Mouse (Mus musculus) lung, postnatal 36 days (tissue): ENCODE results near the gene Tenm4.

Source experiments
- DNase-seq: peaks from one replicate; pipeline ENCODE4 v3.0.0; 2022; ENCODE audit warnings: mixed read lengths

The Tenm4 gene

DNA sequence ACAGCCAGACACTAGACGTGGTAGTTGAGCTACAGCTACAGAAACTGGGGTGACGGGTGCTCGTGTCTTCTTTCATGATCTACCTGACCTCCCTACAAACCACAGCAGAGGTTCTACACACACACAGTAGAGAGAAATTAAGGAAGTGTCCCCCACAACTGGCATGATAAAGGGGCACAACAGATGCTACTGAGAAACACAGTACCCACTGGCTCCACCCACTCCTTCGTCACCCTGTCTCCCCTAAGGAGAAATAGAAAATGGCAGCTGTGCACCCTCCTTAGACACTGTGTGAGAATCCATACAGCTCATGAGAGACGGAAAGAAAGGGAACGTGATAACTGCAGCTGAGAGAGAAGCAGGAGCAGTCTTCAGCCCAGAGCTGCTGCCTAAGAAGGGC is 708.5 kb downstream of the Tenm4 start:
- no peak for DNase-seq

DNA sequence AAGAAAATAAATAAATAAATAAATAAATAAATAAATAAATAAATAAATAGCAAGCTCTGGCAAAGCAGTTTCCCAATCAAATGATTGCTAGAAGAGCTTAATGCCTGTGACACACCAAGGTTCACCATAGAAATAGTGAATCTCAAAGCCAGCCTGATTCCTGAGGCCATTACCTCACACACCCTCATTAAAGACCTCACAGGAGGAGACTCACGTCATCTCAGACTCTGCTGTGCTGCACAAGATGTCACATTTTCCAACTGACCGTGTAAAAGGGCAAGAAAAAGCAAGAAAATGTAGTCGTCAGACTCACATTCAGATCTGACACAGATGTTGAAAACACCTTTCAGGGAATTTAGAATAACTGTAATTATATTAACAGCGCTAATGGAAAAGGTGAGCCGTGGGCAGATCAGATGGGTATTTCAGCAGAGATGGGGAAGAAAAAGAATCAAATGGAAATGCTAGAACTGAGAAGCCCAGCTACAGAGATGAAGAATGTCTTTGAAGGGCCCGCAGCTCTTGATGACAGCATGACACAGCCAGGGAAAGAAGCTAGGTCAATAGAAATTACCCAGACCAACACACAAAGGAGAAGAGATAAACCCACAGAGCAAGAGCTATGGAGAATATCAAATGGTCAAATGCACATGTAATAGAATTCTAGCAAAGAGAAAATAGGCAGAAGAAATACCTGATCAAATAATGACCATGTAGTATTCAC is 709.3 kb downstream of the Tenm4 start:
- DNase-seq: no peak

DNA sequence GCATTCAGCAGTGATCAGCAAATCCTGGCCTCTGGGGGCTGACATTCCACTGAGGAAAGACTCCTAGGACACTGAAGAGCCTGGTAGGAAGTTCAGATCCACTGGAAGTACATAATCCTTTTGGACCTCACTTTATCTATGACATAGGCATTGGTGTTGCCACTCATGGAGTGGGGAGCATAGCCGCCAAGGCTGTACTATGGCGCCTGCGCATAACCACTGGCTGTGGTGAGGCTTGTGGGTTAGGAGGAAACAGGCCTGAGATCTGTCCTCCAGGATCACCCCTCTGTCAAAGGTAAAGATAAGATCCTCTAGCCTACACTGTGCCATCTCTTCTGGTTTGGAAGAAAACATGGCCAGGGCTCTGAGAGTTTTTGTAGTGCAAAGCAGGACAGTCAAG is 712.3 kb downstream of the Tenm4 start:
- no peak for DNase-seq

DNA sequence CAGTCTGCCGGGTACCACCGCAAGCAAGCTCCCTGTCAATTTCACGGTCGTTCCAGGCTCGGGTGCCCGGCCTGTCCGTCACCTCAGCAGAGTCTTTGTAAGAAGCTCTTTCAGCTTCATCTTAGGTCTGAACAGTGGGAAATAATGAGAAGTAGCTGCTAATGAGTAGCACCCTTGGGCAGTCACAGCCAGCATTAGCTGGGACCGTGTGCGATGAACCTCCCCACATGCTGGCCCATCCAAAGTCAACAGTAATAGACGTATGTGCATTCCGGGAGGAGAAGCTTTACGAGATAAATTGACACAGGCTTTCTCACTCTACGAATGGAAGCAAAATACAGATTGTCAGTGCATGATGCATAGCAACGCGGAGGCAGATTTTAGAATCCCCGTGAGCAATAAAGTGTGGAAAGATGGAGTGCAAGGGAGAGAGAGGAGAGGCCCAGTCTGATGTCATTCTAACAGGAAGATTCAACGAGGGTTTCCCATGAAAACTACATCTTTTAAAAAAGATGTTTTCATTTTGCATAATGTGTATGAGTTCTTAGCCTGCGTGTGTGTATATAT is 716.1 kb downstream of the Tenm4 start:
- no peak for DNase-seq

DNA sequence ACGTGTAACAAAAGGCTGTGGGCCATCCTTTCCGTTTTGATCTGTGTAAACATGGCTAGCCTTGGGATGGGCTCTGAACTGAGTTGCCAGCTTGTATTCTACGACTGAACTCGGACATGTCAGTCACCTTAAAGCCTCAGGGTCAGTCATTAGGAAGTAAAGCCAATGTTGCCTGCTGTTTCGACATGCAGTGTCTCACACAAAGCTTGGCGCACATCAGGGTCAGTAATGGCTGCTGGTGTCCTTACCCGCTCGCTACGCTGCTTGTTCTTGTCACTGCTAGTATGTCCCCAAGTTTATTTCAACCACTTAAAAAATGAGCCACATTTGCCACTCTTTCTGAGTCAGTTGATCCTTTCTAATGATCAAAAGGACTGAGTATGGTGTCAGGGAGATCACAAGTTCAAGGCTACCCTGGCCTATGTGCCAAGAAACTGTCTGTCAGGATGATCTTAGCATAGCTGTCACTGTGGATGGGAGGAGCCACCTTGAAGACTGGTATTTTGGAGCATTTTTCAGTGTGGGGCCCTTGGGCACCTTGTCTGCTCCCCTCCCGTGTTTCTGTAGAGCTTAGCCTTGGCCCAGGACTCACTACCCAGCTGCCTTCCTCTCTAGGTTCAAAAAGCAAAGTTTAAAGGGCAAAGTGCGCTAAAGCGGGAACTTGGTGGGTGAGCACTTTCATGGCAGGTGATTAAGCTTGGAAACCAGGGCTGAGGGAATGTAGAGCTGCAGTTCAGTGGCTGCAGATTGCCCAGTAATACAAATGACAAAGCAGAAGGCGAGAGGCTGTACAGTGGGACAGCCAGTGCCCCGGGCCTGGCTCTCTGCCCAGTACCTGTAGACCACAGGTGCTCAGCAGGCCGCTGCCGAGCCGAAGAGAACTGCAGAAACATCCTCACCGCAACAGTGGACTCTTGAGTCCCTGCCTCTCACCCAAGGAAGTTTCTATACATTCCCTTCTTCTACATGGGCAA is 718.3 kb downstream of the Tenm4 start:
- no peak for DNase-seq

DNA sequence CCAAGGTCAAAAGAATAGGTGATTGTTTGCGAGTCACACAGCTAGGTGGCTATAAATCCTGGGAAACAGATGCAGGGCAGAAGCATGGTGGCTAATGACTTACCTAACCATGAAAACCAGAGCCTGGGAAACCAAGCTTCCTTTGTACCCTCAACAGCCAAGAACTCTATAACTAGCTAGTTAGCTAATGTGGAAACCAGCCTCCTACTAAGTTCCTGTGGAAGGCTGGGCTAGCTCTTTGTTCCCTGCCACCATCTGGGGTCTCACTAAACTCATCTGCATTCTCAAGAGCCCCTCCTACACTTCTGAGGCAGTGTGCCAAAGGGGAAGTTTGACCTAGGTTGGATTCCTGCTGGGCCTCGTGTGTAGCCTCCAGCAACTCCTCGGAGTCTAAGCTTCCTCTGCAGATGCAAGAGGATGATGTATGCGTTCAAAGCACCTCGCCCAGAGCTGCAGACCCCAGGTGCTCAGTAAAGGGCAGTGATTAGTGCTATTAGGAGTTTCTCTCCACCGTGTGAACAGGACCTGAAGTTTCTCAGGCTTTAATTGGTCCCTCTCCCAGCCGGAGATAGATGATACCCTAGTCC is 719.1 kb downstream of the Tenm4 start:
- no peak for DNase-seq

DNA sequence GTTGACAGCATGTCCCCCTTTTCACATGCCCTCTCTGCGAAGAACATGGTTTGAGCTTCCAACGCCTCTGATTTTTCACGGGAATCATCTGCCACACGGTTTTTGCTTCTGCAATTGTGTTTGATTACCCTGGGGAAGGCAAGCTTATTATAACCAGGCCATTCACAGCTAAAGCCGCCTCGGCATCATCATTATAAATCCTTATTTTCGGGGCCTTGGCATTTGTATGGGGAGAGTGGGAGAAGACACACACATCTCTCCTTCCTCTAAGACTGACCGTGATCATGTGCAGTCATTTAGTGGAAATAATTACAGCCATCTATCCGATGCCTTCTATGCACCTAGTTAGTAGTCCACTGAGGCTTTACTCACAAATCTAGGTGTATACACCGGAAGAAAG is 719.9 kb downstream of the Tenm4 start:
- no peak for DNase-seq

DNA sequence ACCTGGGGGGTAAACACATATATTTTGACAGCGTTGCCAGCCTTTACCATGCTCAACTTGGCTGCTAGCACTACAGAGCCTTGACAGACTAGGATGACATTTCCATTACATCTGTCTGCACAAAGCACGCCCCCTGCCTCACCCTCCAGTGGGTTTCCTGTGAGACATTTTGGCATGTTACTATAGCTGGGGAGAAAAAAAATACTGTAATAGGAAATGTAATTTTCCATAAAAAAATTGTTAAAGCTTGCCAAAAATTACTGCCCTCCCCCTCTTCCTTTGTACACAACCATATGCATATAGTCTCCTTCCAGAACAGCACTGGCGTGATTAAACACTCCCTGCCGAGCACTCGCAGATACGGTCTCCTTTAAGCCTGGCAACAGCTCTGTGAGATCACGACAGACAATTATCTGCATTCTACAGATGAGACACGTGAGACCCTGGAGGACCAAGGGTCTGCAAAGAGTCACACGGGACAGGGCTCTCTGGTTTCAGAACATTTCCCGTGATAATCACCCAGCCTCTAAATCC is 728.1 kb downstream of the Tenm4 start:
- DNase-seq: no peak

DNA sequence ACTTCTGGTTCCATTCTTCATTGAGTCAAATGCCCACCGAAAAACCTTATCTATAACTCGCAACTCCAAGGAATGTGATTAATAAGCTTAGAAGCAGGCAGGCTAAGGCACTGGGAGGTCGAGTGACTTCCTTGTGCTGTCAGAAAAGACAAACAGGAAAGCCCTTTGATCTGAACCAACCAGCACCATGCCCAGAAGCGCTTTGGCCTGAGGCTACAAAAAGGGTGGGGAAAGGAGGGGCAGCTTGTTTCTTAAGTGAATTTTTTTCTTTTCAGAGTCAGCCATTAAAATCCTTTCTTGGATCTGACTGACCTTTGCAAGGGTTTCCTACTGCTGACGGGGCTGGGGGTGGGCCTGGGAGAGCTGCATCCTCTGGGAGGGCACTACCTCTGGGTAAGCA is 731.1 kb downstream of the Tenm4 start:
- DNase-seq: peak; percentile 30

DNA sequence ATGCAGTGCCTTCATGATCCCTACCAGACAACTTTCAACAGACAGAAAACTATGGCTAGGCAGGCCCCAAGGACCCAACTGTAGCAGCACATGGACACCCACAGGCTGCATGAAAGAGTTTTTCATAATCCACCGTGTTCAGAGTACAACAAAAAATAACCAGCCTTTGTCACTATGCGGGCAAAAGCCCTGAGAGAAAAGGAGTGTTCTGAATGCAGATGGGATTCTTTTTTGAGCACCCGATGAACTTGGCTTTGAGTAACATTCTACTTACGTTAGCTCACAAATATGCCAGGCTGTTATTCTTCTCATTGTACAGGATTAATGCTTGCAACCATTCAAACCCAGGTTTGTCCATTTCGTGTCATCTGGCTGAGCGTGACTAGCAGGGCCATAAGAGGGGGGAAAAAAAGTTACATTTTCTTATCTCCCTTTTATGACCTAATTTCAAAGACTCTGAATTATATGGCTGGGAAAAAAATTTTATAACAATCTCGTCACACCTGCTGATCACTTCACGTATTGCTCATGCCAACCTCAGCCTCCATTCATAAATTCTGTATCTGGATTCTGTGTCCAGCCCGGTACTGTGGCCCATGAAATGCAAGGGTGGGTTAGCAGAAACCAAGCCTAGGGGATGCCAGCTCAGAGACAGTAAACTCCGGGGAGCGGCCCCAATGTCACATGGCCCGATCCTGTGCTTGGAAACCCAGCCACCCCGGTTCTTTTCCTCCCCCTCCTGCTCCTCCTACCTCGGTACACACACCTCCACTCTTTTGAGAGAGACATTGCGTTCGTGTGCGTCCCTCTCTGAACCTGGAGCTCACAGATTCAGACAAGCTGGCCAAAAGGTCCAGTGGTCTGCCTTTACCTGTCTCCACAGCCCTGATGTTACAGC is 732.3 kb downstream of the Tenm4 start:
- no peak for DNase-seq

DNA sequence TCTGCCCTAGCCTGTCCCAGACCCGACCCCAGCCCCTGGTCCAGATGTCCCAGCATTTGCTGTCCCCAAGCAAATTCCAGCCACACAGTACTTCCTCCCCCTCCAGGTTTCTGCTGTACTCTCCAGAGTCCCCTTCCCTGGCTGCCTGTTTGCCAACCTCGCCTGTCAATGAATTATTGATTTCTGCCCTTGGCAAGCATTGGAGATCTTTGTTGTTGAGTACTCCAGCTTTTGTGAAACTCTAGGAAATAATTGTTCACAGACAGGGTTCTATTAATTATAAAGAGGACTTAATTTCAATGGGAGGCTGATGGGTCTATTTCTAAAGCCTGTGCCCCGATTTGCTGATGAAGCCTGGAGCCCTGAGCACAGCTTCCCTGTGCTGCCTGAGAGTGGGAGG is 733.4 kb downstream of the Tenm4 start:
- DNase-seq: no peak

DNA sequence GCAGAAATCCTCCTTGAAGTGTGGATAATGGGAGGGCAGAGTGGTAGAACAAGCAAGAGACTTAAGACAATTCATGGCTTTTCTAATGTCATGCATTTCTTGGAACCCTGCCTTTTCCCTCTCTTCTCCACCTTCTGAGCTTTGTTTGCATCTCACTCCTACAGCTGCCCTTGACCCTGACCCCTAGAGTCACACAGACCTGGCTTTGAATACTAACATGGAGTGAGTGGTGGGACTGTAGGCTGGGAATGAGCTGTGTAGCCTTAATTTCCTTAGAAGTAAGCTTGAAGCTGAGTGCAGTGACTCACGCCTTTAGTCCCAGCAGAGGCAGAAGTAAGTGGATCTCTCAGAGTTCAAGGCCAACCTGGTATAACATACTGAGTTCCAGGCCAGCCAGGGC is 733.9 kb downstream of the Tenm4 start:
- no peak for DNase-seq

DNA sequence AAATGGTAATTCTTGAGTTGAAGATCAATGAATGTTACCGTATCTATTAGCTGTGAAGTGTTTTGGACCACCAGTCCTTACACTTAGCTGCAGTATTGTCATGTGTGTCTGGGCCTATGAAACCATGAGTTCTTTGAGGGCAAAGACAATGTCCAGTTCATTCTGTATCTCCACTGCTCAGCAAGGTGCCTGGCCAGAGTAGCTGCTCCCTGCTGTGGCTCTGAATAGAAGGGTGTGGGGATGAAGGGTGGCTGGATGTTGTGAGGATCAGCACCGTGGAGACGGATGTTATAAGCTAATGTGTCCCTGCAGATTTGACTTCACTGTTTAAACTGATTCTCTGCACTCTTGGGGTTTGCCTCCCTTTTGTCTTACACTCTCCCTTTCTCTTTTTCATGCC is 734.4 kb downstream of the Tenm4 start:
- DNase-seq: no peak

DNA sequence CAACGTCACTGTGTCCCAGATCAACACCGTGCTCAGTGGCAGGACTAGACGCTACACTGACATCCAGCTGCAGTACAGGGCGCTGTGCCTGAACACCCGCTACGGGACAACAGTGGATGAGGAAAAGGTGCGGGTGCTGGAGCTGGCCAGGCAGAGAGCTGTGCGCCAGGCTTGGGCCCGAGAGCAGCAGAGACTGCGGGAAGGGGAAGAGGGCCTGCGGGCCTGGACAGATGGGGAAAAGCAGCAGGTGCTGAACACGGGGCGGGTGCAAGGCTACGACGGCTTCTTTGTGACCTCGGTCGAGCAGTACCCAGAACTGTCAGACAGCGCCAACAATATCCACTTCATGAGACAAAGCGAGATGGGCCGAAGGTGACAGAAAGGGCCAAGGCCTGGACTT is 735.2 kb downstream of the Tenm4 start:
- no peak for DNase-seq

DNA sequence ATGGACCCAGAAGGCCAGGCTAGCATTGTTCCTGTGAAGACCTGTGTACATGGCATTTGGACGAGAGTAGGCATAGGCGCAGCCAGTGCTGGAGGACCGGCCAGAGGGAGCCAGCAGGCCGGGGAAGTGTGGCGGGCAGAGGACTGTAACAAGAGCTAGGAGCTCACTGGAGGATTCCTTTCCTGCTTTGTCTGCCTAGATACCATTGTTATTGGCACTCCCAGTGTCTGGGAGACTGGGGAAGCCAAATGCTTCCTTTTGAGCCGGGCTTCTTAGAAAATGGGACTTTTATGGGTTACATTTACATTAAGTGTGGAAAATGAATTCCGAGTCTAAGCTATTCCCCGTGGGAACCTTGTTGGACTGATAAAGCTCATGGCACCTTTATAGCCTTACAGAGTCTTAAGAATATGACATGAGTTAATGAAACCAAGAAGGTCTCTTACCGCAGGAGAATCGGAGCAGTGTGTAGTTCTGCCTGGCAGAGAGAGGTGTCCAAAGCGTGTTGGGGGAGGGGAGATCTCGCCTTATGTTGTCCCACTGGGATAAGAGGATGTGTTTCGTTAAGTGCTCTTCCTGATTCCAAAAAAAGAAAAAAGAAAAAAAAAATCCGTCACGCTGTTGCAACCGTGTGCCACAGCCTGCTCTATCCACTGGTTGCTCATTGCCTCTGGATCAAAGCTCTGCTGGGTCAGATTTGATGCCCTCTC is 737.1 kb downstream of the Tenm4 start:
- DNase-seq: no peak

DNA sequence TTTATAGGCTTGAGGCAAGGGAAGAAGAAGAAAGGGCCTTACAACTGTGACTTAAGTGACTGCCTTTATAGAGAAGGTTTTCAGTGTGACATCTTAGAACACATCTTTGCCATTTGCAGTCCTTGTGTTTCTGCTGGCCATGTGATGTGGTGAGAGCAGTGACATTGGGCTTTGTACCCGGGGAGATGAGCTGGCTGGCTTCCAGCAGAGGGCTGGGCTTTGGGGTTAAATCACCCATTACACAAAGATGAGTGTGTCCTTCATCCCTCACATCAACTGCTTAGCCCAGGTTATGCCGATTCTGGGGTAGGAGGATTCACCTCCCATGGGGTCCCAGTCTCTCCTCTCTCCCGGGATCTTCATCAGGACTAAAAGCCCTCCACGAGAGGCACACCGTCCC is 738.8 kb downstream of the Tenm4 start:
- no peak for DNase-seq

DNA sequence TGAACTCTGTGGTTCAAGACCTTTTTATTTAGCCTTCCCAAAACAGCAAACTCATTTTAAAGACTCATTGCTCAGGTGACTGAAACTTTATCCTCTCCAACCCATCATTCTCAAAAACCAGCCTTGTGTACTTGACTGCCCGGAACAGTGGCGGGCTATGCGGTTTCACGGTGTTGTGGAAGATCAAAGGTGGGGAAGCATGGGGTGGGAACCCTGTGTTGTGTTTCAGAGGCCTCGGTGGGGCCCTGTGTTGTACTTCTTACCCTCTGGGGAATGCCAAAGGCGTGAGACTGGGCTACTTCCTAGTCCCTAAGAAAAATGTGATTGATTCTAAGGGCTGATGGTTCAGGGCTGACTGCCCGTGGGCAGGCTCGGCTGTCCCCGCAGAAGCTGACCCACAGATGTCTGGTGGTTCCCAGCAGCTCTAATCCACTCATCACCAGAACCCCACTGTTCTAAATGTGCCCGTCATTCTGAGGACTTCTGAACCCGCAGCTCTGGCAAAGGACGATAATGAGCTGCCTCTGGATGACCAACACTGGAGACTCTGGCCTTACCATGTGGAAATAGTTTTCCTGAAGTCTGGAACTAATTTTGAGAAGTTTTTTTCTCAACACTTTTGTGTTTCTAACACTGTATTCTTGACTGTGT is 739.4 kb downstream of the Tenm4 start:
- no peak for DNase-seq

DNA sequence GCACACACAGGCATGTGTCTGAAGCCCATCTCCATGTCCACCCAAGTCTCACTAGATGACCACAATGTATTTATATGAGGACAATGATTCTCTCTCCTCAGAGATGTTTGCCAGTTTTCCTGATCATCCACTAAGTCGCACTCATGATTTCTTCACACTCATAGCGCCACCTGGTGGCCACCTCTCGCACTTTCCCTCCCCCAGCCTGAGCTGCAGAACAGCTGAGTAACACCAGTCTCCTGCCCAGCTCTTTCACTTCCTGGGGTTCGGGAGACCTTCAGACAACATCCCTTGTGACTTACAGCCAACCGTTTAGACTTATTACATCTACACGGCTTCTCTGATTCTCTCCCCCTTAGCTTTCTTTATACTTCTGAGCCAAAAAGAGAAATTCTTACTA is 743.0 kb downstream of the Tenm4 start:
- peak; percentile 89 for DNase-seq

DNA sequence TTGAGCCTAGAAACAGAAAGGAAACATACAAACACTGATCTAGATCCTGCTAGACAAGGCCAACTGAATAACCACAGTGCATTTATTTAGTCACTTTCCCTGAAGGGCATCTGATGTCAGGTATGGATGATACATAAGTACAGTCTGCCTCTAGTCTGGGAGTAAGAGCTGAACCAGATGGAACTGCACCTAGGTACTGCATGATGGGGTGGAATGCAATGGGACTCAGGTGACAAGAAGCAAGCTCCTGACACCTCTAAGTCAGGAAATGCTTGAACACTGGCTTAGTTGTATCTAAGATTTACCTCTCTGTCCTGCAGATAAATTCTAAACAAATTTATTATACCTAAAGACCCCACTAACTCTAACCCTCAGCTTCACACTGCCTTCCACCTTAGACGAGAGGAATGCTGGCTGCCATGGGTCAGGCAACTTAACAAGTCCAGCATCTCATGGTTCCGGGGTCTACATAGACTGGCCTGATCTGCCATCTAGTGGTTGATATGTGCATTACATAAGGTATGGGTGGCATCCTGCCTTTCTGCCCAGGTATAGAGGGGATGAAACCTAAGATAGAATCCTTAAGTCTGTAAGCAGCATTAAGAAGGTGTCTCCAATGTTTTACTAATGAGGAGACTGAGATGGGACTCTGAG is 744.5 kb downstream of the Tenm4 start:
- DNase-seq: peak; percentile 79

DNA sequence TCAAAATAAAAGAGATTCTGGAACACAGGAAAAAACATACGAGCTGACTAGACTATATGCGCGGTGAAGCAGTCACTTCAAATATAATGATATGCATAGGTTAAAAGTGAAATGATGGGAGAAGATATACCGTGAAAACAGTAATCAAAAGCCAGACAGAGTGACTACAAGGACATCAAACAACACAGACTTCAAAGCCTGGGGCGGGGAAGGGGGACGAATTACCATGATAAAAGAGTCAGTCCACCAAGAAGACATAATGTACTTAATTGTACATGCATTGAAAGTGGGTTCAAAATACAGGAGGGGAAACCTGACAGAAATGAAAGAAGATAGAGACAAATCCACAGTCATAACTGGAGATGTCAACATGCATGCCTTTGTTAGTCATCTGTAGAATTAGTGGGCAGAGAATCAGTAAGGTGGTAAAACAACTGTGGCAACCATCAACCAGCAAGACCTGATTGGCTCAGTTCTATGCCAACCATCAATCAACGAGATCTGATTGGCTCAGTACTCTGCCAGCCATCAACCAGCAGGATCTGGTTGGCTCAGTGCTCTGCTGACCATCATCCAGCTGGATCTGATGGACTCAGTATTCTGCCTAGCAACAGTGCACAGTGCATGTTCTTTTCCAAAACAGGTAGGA is 749.5 kb downstream of the Tenm4 start:
- no peak for DNase-seq
